Mouse (Mus musculus): ENCODE measurements around the gene Mllt6. TPM values are rescaled to one million over a fixed set of nuclear protein-coding genes. Genes with fewer than 3 reads are reported as not detected.
"Not testable (repeated sequence)": the region's sequence is repeated elsewhere in the genome, so short reads cannot be mapped to it uniquely, and the experiment has no call there.

The Mllt6 gene
- total RNA-seq (2021): 37.0 and 45.2 TPM in 2 replicates
- long read RNA-seq, experiment 1, partial matches to known transcripts: 0 of 4 reads
- long read RNA-seq, experiment 1, other reads (novel, unspliced or antisense): 4 of 4 reads
- long read RNA-seq, experiment 2, partial matches to known transcripts: 0 of 6 reads
- long read RNA-seq, experiment 2, other reads (novel, unspliced or antisense): 6 of 6 reads

DNA sequence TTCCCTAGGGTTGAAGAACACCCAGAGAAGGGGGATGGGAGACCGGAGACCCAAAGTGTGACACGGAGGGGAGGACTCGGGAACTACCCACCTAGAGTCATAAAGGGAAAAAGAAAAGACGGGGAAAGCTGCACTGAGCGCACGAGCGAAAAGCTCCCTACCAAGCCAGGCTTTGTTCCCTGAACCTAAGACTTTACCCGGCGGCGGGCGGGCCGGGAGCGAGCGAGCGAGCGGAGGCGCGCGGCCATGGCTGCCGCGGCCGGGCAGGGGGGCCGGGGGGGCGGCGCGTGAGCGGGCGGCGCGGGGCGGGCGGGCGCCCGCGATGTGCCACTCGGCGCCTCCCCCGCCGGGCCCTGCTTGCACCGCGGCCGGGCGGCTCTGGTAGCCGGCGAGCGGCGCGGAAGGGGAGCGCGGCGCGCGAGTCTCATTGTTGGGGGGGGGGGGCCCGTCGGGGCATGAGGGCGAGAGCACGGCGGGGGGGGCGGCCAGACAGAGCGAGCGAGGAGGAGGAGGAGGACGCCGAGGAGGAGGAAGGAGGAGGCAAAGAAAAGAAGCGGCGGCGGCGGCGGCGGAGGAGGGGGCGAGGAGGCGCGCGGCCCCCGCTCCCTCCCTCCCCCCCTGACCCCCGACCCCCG lies at the start of gene Mllt6:
Gene Mllt6, plus strand, starts transcription at position 522 of the 635 bp plus-strand sequence.
- DNase-seq: peak; percentile 91

DNA sequence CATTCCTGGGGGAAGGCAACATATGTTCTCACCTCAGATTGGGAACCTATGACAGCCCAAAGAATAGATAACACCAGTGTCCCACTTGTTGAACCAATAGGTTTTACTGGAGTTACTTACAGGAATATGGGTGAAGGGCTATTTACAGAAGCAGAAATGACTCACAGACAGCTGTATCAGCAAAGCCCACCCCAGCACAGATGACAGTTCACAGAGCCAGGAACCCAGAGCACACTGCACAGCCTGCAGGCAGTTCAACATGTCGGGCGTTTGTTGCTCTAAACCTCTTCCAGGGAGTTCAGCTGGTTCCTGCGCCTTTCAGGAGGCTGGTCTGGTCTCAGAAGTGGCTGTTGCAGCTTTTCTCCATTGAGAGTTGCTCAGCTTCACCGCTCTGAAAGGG lies 47.9 kb upstream of the Mllt6 start:
- no peak for DNase-seq

DNA sequence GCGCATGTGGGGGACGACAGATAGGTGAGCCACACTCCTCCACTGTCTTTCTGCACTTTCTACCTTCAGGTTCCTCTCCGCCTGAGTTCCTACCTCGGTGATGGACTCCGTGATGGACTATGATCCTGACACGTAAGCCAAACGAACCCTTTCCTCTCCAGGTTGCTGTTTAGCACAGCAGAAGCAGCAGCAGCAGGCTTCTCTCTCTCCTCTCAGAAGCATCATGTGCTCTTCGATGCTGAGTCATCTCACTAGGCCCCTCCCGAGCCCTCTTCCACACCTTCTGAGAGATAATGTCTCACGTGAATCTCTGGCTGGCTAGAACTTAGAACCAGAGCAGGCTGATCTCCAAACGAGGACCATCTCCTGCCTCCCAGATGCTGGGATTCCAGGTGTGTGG lies 44.8 kb upstream of the Mllt6 start:
- no peak for DNase-seq

DNA sequence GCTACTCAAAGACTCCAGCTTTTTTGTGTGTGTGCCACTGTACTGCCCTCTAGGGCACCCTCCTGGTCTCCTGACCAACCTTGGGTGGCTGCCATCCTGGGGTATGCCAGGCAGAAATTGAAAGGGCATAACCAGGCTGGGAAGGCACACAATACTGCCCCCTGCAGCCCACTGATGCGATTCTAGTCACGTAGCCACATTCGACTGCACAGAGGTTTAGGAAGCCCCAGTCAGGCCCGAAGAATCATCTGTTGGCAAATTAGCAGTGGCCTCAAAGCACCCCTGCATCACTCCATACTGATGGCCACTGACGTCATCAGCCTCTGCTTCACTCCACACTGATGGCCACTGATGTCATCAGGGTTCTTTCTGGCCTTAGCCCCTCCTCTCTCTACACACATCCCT lies 43.8 kb upstream of the Mllt6 start:
- DNase-seq: peak; percentile 92

DNA sequence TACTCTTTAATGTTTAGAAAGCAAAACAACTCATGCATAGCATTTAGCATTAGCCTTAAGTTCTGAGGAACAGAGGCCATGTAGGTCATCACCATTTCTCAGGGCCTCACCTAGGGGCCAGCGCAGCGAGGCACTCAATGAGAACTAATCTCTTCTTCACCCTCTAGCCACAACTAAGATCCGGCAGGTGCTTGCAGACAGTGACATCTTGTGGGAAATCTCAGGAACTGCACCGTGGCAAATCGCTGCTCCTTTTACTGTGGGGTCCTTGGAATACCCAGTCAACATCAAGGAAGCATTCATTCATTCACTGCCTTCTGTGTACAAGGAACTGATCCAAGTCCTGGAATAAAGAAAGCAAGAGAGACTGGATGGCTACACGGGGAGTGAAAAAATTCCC lies 40.8 kb upstream of the Mllt6 start:
- peak; percentile 78 for DNase-seq

DNA sequence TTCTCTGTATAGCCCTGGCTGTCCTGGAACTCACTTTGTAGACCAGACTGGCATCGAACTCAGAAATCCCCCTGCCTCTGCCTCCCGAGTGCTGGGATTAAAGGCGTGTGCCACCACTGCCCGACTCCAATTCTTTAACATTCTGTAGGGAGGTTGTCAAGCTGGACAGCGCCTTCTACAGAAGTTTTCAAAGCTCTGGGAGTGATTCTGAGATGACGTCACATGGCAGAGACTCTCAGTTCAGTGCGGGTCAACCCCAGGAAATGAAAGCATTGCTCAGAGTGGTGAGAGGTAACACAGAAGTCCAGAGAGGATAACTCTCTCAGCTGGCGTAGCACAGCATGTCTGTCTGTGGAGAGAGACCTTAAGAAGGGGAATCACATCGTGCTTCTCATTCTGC lies 40.0 kb upstream of the Mllt6 start:
- DNase-seq: no peak

DNA sequence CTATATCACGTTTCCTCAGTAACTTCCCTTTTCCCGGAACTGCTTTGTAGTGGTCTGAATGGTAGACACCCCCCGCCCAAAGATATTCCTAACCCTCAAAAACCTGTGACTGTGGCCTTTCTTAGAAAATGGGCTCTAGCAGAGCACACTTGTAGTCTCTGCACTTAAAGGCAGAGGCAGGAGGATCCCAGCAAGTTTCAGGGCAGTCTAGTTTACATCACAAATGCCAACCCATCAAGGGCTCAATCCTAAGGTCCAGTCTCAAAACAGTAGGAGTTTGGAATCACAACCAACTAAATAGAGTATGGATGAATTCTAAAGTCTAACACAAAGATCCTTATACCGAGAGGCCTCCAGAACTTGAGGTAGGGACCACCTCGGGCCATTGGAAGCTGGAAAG lies 37.7 kb upstream of the Mllt6 start:
- DNase-seq: no peak

DNA sequence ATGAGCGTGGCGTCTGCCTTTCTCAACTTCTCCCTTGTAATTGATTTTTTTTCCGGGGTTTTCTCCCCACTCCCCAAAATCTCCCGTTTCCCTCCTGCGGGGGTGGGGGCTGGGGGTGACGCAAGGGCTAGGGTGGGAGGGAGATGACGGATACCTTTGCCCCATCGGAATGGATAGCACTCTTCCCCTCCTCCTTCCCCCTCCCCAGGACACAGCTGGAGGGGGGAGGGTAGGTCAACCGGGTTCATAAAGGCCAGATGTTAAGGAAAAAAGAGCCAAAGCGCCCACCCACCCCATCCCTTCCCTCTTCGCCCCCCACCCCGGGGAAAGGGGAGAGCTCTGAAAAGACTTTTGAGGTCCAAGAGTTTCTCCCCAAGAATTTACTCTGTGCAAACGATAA lies 36.8 kb upstream of the Mllt6 start:
- no peak for DNase-seq

DNA sequence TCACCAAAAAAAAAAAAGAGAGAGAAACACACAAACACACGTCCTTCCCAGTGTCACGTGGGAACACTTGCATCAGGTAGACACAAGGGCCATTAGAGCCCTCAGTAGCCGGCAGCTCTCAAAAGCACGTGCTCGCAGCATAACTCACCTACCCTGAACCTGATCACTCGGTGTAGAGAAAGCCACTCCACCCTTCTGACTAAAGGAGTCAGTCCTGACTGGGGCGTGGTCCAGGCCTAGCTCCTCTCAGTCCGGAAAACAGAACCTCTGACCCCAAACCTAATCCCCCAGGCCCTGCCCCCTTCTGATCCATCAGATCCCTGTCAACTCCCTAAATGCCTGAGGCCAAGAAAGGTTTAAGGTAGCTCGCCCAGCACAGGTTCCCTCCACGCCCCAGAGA lies 36.4 kb upstream of the Mllt6 start:
- DNase-seq: no peak

DNA sequence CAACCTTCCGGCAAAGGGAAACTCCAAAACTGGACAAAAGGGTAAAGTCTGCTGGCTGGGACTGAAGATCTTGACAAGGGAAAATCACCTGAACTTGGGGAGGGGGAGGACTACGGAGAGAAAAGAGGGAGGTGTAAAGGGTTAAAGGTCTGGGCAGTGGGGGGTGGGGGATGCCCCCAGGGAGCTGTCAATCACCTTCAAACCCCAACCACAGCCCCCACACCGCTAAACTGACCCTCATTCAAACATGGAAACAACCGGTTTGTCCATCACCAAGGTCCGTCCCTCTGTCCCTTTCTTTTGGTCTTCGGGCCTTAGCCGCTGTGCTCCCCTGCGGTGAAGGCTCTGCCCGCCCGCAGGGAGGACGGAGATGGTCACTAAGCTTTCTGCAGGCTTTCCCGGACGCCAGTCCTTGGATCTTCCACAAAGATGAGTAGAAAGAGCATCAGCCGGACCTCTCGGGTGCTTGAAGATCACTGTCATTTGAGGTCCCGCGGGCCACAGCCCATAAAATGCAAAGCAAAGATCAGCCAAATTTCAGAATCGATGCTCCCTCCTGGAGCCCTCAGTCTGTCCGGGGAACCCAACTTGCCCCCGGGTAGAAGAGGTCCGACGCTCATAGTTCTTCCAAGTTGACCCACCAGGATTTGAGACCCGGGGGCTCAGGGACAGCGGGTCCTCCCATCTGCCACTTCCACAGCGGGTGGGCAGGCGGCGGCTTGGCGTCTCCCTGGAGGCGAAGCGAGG lies 35.5 kb upstream of the Mllt6 start:
- DNase-seq: no peak

DNA sequence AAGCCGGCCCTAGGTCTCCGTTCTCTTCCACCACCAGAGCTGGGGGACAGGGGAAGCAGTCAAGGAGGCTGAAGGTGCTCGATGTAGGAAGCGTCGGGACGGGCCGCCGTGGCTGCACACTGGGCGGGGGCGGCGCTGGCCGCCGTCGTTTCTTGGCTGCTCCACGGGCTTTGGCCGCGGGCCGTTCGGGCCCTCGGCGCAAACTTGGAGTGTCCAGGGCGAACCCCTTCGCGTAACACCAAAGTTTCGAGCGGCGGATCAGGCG lies 35.0 kb upstream of the Mllt6 start:
- no peak for DNase-seq

DNA sequence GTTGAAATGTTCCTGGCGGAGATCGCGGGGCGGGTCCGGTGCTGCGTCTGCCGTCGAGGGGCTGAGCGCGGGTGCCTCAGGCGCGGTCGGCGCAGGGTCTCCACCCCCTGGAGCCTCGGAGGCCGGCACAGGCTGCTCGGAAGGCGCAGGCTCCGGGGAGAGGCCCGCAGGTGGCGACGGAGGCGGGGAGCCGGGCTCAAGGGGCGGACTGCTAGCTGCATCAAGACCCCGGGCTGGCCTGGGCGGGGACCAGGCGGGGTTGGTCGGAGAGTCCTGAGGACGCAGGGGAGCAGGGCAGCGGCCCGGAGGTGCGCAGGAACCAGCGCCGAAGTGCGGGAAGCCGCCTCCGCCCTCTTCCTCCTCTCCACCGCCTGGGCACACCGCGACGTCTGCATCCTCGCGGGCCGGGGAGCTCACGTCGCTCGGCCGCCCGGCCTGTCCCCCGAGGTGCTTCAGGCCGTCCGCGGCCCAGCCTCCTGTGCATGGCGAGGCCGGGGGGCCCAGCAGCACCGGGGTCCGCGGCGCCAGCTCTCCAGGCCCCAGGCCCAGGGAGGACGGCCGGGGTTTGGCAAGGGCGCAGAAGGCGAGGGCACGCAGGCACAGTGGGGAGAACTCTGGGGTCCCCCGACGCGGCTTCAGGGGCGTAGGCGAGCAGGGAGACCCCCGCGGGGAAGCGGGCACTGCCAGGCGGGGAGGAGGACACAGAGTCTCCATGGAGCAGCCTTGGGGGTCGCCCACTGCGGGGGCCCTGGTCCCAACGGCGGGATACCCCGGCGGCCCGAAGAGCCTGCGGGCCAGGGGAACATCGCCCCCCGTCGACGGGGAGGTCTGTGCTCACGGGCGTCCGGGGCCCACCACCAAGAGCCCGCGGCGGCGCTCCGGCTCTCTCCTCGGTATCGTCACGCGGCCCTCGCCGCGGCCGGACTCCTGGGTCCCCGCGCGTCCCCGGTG lies 34.4 kb upstream of the Mllt6 start:
- peak; percentile 43 for DNase-seq

DNA sequence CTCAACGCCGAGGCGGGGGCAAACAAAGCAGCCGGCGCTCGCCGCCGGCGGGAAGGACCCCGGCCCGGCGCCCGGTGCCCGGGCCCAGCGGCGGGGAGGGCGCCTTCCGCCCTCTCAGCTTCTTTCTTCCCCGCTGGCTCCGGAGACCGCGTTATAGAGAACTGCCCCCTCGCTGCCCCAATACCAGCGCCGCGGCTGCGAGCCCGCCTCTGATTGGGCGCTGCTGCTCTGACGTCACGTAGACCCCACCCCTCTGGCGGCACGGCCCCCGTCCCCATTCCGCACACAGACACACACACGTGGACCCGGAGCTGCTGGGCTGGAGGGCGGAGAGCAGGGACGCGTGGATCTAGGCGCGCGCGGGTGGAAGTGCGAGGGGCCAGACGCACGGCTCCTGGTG lies 33.6 kb upstream of the Mllt6 start, which contains the start of gene Epop:
Gene Epop, minus strand, starts transcription at position 127 of the 400 bp plus-strand sequence.
- DNase-seq: peak; percentile 94

DNA sequence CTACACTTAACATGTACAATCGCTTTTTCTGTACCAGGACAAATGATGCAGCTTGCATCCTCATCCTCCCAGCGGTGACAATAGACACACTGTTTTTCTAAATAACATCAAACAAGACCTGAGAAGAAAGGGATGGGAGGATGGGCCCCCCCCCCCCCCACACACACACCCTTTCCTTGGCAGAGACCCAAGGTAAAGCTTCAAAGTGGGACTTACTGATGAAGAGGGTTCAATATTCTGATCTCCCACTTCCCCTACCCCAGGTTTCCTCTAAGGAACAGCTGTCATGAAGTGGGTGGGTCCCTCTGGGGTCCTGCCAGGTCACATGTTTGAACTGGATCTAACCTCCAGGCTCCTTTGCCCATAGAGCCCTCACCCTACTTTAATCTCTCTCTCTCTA lies 32.2 kb upstream of the Mllt6 start:
- no peak for DNase-seq

DNA sequence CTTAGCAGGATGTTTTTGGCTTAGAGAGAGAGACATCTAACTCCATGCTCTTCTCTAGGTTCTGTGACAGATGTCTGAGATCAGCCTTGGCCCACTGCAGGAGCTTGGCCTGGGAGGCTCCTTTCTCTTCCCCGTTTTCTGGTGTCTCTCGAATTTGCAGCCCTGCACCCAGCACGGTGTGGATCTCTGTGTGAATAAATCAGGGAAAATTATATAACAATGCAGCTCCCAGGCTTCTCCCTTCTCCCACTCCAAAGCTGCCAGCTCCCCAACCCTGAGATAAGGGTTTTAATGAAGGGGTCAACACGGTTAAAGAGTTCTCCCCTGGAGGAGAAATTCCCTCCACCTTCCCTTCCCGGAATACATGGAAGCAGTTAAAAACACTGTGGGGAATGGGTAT lies 31.7 kb upstream of the Mllt6 start:
- DNase-seq: no peak

DNA sequence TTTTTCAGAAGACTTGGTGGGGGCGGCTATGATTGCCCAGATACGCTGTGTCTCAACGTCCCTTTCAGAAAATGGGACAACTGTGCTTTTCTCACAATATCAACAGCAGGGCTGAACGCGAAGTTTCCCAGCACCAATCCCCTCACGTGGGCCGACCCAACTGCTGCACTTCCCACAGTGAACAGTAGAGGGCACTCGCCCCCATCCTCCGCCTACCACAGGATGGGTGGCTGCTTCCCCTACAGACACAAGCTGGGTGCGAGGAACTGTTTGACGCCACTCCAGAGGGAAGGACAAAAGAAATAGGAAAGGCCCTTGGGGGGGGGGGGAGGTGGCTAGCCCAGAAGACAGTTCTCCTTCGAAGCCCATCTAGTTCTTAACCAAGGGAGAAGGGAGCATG lies 31.3 kb upstream of the Mllt6 start:
- peak; percentile 91 for DNase-seq

DNA sequence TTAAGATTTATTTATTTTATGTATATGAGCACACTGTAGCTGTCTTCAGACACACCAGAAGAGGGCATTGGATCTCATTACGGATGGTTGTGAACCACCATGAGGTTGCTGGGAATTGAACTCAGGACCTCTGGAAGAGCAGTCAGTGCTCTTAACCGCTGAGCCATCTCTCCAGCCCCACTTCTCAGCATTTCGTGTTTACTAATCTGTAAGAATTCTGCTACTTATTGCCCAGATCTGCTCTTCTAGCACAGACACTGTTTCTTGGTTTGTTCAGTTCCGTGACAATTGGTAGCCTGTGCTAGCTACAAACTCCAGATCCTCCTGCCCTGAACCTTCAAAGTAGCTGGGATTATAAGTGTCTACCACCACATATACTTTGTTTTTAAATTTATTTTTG lies 30.8 kb upstream of the Mllt6 start:
- not testable (repeated sequence) for DNase-seq

DNA sequence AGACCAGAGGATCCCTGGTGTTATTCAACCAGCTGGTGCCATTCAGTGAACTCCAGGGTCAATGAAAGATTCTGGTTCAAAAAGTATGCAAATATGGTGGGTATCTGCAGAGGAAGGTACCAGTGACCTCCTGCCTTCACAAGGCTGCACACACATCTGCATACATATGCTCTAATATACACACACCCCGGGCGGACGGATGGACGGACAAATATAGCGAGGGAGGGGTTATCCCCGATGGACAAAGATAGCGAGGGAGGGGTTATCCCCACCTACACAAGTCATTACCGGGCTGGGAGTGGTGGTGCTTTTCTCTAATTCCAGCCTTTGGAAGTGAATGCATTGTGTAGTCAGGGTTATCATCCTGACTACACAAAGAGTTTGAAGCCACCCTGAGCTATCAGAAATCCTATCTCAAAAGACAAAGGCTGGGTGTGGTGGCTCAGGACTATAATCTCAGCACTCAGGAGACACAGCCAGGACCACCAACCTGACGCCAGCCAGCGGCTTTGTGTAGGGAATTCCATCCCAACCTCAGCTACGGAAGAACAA lies 27.7 kb upstream of the Mllt6 start:
- DNase-seq: no peak

DNA sequence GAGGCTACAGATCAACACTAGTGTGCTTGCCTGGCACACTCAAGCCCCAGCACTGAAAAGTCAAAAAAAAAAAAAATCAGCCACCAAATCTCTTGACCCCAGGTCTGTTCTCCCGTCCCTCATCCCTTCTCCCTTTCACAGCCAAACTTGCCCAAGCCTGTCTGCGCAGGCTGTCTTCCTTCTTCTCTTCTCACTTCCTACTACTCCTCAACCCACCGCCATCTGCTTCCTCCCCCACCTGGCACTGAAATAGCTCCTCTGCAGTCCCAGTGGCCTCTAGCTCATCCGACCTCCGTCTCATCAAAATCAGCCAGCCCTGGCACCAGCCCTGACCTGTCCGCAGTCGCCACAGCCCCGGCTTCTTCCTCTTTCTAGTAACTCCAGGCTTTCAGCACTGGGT lies 21.5 kb upstream of the Mllt6 start:
- DNase-seq: no peak

DNA sequence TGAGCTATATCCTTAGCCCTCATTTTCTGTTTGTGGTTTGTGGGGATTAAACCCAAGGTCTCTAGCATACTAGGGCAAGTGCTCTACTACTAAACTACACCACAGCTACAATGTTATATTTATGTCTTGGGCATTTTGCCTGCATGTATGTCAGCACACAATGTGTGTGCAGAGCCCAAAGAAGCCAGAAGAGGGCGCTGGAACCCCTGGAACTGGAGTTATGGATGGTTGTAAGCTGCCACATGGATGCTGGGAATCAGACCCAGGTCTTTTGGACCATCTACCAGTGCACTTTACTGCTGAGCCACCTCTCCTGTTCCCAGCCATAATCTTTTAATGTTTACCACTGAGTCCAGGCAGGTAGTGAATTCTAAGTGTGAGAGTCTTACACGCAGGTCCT lies 20.5 kb upstream of the Mllt6 start:
- no peak for DNase-seq

DNA sequence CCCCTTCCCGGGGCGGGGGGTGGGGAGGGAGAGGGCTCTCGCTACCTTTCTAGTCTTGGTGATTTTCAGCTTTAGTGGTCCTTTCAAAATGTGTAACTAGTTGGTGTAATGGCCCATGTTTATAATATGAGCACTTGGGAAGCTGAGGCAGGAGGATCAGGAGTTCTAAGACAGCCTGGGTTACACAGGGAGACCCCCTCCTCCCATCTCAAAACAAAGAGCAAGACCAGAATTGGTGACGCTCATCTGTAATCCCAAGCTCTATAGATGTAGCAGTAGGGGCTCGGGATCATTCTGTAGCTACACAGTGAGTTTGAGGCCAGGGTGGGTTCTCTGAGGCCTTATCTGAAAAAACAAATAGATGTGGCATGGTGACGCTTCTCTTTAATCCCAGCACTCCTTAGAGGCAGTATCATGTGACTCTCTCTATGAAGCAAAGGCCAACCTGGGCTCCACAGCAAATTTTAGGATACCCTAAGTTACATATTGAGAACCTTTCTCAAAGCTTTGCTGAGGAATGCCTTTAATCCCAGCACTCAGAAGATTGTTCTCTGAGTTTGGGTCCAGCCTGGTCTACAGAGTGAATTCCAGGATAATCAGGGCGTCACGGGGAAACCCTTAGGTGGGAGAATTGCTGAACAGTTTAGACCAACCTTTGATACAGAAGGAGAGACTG lies 19.7 kb upstream of the Mllt6 start:
- DNase-seq: no peak

DNA sequence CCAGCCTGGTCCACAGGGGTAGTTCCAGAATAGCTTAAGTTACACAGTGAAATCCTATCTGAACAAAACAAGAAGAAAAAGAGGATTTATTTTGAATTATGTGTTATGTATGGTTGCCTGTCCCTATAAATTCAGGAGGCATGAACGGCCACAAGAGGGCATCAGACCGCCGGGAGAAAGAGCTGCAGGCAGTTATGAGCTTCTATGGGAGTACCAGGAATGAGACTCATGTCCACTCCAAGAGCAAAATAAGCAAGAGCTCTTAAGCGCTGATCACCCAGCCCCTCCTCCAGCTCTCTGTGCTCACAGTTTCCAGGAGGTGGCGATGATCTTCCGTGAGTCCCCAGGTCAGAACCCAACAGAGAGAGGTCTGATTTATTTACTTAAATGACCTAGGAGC lies 18.4 kb upstream of the Mllt6 start:
- peak; percentile 84 for DNase-seq
